Mouse (Mus musculus) layer of hippocampus, adult 2 months (tissue): ENCODE measurements at regions not wholly inside any gene's neighbourhood (a gene's known extent, or its start where the extent isn't known, plus 50 kb on each side); places are given as distances from the start of the nearest gene placed in this dataset.
A peak's percentile ranks its signal among the peaks of the same experiment; 100 is the strongest.
"Not testable (repeated sequence)": the region's sequence is repeated elsewhere in the genome, so short reads cannot be mapped to it uniquely, and the experiment has no call there.

Experiments used
- DNase-seq, 2 experiments: peaks; one replicate each; pipeline ENCODE4 v3.0.0; 2022; ENCODE audit warnings: low spot score in 2 of 2
- H3K27ac ChIP-seq: fragments of 200-600 bp; 2 replicates; pipeline ENCODE4 v1.8.1; 2022
- H3K4me3 ChIP-seq: fragments of 200-600 bp; 2 replicates; pipeline ENCODE4 v1.8.1; 2022; ENCODE audit warnings: mild to moderate bottlenecking
- CTCF ChIP-seq: fragments of 200-600 bp; conservative IDR thresholded peaks from 2 replicates; pipeline ENCODE4 v1.8.1; 2022; ENCODE audit warnings: antibody characterized with exemption, mild to moderate bottlenecking, moderate library complexity

DNA sequence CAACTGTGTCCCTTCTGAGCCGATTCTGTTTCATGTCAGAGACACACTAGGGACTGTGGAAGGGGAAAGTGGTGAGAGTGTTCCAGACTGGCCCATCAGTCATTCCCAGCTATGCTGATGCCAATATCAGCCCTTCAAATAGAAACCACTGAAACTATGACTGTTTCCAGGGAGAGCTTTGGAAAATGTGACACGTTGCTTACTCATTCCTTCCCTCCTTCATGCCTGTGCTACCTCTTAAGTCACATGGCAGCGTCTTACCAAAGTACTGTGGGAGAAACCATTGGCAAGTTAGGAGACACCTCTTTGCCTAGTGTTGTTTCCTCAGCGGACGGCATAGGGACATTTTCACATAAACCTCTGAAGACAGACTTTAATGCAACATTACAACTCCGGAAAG is 153.0 kb upstream of the Gm11146 start:
- Histone ChIP-seq H3K27ac (no peak overlapping the region), H3K4me3 (no peak overlapping the region)
- DNase-seq: no peak
- TF ChIP-seq CTCF: no peak

DNA sequence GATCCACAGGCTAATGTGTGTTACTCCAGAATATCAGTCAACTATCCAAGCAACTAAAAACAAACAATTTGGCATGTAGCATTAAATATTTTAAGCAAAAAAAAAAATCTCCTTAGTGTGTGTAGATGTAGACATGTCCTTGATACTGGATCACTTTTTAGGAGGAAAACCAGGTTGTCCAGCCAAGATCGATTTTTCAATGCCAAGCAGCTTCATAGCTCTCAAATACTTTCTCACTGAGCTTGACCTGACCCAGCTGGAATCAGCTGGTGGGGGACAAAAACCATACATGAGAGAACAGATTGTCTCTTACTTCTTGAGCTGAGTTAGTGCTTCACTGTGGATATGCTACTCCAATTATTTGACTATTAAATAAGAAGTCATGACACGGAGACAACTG is 147.6 kb upstream of the Gm11146 start:
- Histone ChIP-seq H3K4me3 (no peak overlapping the region), H3K27ac (no peak overlapping the region)
- no peak for DNase-seq
- no peak for TF ChIP-seq CTCF

DNA sequence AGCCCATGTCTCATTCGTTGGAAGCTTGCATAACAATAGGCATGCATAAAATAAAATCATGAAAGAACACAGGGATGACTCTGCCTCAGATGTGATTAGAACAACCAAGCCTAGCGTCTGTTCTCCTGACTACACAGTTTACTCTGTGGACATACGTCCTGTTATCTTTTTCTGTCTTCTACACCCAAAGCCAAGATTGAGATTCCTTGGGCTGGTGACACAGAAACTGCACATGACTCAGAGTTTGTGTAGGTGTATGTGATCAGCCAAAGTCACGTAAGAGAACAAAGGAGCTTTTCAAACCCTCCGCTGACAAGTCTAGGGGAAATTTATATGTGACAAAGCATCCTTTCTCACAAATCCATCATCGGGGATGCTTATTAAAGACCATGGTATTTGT is 141.9 kb upstream of the Gm11146 start:
- Histone ChIP-seq H3K27ac (no peak overlapping the region), H3K4me3 (no peak overlapping the region)
- TF ChIP-seq CTCF: no peak
- DNase-seq: peak in 1 of 2 experiments; percentile 2

DNA sequence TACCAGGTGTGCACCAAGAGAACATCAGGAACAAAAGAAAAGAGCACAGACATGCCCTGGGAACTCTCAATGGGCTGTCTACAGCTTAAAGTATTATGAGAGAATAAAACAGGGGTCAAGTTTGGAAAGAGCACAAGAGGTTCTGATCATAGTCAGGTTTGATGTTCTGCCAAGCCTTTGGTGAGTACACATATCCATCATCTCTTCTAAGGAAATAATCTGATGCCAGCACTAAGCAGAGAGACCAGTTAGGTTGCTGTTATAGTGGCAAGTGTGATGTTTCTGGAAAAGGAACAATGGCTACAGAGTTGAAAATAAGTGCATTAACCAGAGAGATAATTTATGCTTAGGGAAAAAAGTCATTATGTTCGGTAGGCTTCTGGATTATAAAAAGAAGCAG is 136.9 kb upstream of the Gm11146 start:
- H3K27ac ChIP-seq: no peak overlapping the region
- DNase-seq: no peak

DNA sequence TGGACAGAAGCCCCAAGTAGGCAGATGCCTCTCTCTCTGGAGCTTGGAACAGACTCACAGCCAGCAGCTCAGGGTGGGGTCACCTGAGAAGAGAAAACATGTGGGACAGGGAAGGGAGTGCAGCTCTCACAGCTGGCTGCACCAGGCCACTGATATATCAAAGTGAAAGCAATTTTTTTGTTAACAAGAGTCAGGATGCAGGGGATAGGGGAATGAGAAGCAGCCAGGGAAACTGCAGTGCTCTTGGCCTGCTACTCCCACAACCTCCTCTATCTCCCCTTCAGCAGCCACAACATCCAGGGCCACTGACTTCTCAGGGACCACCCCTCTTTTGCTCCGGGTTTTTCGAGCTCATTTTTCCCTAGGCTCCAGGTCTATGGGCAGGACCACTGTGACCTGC is 117.5 kb upstream of the Gm11146 start:
- DNase-seq: no peak
- no peak overlapping the region for H3K4me3 ChIP-seq
- no peak for TF ChIP-seq CTCF
- no peak overlapping the region for H3K27ac ChIP-seq

More for the DNA sequence above, 136.9 kb upstream of the Gm11146 start:
- no peak overlapping the region for H3K4me3 ChIP-seq
- TF ChIP-seq CTCF: no peak

DNA sequence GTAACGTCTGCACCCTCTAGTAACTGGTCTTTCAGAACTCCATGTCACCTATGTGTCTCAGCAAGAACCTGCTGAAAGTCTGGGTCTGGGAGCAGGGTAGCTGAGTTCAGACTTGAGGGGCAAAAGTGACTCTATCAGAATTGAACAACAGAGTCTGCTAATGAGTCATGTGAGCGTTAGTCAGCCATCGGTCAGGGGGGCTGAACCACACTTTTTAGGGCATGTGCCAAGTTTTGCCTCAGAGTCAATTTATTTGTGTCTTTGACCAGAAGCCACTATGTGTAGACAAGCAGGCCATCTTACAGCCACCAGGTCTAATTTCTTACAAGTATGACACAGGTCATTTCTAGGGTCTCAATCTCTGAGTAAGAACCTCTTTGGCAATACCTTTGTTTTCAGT is 115.9 kb upstream of the Gm11146 start:
- H3K4me3 ChIP-seq, H3K27ac ChIP-seq, DNase-seq: not testable (repeated sequence)

DNA sequence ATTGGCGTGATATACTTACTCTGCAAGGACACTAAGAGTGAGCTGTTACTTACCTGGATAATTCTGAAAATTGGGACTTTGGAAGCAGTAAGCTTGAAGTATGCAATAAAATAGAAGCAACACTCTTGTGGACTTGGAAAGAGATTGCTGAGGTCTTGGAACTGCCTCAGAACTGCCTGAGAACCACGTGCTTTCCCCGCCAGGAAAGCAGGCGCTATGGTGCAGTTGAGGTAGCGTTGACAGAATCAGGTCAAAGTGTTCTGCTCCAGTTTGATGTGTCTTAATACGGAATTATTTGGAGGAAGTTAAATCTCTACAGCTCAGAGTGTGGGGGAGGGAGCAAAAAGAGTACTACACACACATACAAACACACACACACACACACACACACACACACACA is 102.8 kb upstream of the Gm11146 start:
- TF ChIP-seq CTCF: no peak
- DNase-seq: peak in 1 of 2 experiments; percentile 23
- H3K27ac ChIP-seq: peak overlapping the region; percentile 57; the same call in 1 of the 2 replicates
- no peak overlapping the region for H3K4me3 ChIP-seq

DNA sequence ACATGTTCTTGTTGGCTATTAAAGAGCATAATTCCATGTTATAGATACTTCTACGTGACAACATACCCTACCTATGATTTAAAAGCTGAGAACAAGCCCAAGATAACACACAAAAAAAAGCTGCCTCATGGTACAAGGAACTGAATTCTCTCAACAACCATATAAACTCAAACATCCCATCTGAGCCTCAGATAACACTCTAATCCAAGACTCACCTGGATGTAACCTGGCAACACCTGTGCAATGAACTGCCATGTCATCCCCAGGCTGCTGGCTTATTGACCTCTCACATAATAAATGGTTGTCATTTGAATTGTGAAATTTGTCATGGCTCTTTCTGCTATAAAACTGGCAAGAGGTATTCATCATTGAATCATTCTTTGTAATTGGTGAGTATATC is 93.5 kb upstream of the Gm11146 start:
- Histone ChIP-seq H3K4me3 (no peak overlapping the region), H3K27ac (no peak overlapping the region)
- no peak for DNase-seq
- no peak for TF ChIP-seq CTCF

DNA sequence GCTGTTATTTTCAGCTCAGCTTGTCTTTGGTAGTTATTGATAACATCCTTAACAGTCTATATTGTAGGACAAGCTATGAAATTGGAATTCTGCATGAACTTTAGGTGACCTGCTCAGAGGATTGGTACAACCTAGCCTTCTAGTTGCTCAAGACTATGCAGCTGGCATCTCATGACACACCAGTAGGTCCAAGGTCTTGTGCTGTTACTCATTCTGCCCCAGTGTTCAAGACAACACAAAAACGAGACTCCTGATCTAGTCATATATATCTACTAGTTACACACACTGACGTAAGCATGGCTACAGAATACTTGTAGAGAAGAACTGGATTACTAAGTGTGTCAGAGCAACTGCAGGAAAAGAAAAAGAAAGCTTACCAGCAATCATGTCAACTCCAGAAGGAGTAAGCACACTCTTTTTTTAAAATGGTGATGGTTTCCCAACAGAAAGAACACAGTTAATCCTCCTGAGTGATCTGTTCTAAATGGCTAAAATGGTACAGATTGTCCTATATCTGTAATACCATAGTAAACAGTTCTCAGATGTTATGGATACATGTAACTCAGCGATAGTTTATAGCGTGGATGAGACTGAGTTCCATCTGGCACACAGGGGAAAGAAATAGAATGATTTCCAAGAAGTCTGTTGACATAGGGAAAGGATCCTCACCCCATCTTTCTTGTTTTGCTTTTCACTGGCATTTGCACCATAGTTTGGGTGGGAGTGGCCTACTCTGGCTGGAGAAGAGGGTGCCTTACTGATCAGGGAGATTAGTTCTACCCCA is 85.4 kb upstream of the Gm11146 start:
- no peak for DNase-seq
- no peak for TF ChIP-seq CTCF
- Histone ChIP-seq H3K4me3 (no peak overlapping the region), H3K27ac (no peak overlapping the region; the same call in 1 of the 2 replicates)

DNA sequence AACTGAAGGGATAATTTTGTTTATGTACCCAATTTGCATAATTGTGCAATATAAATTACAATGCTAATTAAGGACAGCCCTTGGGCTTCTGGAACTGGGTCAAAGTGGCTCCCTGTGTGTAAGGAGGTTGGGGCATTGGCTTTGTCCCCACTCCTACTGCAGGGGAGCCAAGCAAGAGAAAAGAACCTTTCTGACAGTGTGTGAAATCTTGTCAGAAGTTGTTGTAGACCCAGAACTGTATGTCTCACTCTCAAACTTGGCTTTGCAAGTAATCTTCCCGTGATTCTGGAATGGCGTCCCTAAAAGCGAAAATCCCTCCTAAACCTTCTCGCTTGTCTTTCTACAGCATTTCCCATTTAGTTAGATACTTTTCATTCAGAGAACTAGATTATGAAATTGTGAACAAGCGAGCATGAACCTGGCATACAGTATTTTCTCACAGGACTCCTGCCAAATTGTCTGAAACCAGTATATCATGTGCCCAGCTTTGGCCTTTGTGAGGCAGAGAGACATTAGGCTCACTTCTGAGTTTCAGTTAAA is 83.8 kb upstream of the Gm11146 start:
- DNase-seq: peak in 1 of 2 experiments; percentile 16
- TF ChIP-seq CTCF: no peak
- no peak overlapping the region for H3K4me3 ChIP-seq
- H3K27ac ChIP-seq: peak overlapping the region; percentile 72

DNA sequence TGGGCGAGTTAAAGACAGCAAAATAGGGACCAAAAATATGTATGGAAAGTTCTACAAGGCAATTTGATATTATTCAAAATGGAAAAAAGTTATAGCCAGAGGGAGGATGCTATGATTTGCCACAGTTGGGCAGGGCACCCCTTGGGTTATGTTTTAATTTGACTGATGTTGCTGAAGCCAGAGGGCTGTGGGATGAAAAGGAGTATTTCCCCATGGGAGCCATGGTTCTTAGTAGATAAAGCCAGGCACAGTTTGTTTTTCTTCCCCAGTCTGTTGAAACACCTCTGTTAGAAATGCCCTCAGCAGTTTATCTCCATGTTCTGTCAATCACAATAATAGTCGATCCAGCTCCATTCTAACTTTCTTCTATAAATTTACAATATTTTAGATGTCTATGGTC is 82.6 kb upstream of the Gm11146 start:
- Histone ChIP-seq H3K27ac (peak overlapping the region; percentile 72), H3K4me3 (no peak overlapping the region)
- DNase-seq: no peak
- TF ChIP-seq CTCF: no peak

DNA sequence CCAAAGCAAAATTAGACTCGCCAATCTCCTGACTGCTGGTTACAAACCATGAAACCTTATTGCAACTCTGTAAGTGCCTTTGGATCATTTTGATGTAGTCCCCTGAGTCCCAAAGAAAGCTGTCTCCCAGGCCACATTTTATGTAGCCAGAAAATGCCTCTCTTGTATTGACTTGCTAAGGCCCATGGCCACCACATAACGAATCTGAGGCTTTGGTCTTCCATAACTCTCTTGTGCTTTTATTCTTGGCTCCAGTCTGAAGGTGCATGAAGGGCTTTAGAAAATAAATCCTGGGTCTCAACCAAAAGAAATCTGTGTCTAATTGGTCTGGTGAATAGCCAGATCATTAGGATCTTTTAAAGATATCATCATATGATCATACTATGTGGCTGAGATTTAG is 77.3 kb upstream of the Gm11146 start:
- Histone ChIP-seq H3K4me3 (no peak overlapping the region), H3K27ac (peak overlapping the region; percentile 52)
- peak in 1 of 2 experiments; percentile 16 for DNase-seq
- no peak for TF ChIP-seq CTCF

DNA sequence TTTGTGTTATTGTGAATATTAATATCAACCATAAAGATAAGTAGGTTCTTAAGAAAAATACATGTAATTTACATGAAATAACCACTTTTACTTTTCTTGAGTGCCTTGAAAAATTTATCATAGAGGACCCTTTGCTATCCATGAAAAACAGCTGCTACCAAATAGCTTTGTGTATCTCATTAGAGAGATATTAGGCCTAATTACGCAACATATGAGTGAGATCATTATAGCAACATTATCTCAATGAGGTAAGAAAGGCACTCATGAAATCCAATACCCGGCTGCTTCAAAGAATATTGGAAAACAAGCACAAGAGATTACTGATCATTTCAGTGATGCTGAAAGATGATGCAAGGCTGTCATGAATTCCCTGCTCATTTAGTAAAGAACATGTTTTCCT is 74.9 kb upstream of the Gm11146 start:
- no peak for DNase-seq
- H3K4me3 ChIP-seq: no peak overlapping the region

More for the DNA sequence above, 74.9 kb upstream of the Gm11146 start:
- no peak overlapping the region for H3K27ac ChIP-seq
- no peak for TF ChIP-seq CTCF
